Mouse (Mus musculus): ENCODE measurements at regions not wholly inside any gene's neighbourhood (a gene's known extent, or its start where the extent isn't known, plus 50 kb on each side); places are given as distances from the start of the nearest gene placed in this dataset.

DNA sequence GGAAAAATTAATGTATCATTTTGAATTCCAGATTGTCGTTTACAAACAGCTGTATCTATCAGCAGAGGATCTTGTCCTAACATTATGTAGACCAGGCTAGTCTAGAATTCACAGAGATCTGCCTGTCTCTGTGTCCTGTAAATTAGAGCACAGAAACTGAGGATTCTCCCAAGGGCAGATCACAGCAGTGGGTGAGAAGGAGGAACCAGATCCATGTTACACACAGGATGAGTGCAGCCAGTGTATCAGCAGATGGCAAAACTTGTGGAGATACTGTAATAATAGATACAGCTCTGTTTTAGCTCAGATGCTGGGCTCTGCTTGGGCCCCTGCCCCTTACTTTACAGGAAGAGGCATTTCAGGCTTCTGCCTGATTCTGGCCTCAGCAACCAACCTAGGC lies 1384.0 kb upstream of the 1700008P02Rik start:
- no peak for DNase-seq (ENCODE audit: low spot score)

DNA sequence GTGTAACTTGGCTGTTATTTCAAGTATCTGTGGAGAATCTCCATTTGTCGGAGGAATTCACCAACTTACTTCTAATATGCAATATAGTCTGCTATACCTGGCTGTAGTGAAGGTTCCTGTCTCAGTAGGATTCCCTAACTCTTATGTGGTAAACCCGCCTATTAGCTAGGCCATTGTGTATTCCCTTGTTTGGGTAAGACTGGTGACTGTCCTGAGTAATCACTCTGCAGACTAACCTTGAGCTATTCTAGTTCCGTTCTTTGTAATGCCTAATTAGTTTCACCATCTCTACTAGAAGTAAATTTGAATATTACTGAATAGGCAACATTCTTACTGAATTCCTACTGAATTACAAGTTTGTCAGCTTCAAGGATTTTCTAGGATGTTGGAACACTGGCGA lies 1380.8 kb upstream of the 1700008P02Rik start:
- DNase-seq (ENCODE audit: low spot score), result no peak

DNA sequence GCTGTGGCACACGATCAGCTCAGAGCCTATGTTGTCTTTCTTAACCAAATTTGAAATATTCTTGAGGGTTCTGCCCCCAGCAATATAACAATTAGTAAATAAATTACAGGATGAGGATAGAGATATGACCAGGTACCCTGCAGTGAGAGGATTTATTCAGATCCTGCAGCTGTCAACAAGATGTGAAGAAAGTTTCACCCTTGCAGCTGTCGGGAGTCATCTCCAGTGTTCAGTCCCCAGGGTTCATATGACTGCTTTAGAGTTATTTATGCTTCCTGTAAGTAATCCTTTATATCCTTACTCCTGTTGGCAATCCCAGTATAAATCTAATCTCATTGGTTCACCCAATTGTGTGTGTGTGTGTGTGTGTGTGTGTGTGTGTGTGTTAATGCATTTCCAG lies 1372.1 kb upstream of the 1700008P02Rik start:
- DNase-seq (ENCODE audit: low spot score), result no peak

DNA sequence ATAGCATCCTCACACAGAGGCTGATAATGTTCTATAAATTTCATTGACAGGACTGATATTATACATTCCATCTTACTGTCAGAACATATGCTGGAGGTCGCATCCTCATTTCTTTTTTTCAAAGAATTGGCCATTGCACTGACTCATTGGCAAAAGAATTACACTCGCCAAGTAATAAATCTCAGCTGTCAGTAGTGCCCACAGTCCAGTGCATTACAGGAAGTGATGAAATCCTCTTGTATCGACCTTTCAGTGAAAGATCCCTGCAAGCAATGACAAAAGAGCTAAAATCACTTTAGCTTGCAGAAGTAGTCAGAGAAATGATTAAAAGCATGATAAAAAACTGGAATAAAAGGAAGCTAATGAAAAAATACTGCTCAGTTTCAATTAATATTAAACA lies 1353.0 kb upstream of the 1700008P02Rik start:
- no peak for DNase-seq (ENCODE audit: low spot score)

DNA sequence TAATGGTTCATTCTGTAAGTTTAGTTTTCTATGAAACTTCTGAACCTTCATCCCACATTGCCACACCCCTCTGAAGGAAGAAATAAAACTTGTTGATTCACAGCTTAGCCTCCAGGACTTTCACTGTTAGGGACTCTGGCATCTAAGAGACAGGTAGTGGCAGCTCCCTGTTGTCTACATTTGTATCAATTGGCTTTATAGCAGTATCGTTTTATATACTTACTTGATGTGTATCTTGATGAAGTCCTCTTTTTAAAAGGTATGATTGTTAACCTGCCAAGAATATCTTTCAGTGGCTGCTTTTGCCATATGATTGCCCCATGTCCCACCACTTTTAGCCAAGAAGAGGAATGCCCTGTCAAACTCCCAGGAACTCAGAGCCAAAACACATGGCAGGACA lies 1333.7 kb upstream of the 1700008P02Rik start:
- no peak for DNase-seq (ENCODE audit: low spot score)

DNA sequence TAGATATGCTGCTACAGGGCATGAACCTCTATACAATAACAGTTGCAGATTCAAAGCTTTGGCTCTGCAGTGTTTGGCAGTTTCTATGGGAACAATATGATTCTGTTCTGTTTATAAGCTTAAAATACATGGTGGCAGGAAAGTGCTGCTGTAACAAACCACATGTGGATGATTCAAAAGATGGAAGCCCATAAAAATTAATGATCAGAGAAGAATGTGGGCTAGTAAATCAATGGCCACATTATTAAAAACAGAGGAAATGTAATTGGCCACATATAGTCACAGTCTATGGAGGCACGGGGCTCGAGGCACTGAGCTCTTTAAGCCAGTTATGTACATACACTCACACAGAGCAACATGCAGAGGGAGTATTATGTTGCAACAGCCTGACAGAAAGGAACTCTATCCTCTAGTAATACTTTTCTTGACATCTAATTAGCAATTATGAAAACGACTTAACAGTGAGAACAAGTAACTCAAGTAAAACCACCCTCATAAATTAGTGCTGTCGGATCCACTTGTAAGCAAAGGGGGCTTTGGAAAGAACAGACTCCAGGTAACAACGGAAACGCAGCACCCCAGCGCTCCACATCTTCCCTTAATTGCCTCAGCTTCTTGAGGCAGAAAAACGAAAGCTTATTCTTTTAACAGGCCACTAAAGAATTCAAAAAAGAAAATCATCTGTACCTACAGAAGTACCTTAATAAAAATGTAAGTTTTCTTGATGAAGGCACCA lies 1323.6 kb upstream of the 1700008P02Rik start:
- DNase-seq (ENCODE audit: low spot score), result no peak

Data from ovary, postnatal 10 days (tissue).